Mouse (Mus musculus) layer of hippocampus, adult 8-10 months (tissue): ENCODE measurements around the gene Rpl9-ps1. TPM values are rescaled to one million over a fixed set of nuclear protein-coding genes. Genes with fewer than 3 reads are reported as not detected.

Source experiments
- DNase-seq, 2 experiments: peaks; one replicate each; pipeline ENCODE4 v3.0.0; 2022; ENCODE audit warnings: low spot score in 2 of 2
- total RNA-seq, 4 experiments: library from RNA; stranded (reverse); gene quantifications; 2 replicates each; pipeline ENCODE4 v1.2.4; 2022

The Rpl9-ps1 gene
- total RNA-seq, 4 experiments from 2014 or later: not detected

DNA sequence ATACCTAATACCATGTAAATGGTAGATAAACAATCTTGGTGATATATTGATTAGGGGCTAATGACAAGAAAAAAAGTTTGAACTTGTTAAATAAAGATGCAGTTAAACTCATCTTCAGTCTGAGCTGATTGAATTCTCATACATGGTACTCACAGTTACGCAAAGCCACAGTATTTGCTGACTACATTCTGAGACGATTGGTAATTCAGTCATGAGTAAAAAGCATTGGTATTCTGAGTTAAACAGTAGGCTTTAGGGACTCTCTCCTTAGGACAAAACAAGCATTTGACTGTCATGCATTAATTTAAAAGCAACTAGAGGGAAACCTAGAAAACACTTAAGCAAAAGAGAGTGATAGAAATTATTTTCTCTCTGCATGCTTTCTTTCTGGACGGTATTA lies 21.8 kb downstream of the Rpl9-ps1 start:
- no peak for DNase-seq

DNA sequence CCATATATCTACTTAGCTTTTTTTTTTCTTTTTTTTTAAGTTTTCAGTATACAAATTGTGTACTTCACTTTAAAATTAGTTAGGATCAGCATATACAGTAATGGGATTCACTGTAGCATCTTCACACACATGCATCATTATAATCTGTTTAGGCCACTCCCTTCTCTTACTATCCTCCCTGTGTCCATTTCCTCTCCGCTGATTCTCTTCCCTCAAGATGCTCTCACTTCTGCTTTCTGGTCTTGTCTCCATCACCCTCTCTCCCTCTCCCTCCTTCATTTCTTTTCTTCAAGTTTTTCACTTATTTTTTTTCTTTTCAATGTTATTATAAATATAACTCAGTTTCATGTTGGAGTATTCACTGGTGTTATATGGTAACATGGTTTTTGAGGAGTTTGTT lies 26.4 kb downstream of the Rpl9-ps1 start:
- no peak for DNase-seq

DNA sequence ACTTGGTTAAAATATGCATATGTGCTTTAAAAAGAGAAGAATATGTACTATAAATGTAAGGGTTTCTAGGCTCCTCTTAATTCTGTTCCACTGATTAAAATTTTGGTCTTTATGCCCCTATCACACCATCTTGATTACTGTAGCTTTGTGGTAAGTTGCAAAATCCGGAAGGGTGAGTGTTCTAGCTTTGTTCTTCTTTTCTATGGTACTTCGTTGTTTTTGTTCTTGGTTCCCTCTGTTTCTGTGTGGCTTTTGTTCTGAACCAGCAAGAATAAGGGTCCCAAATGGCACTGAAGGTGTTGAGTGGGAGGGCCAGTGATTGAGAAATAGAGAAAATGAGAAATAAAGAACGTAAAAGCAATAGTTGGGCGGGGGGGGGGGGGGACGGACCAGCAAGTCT lies 27.2 kb downstream of the Rpl9-ps1 start:
- no peak for DNase-seq

DNA sequence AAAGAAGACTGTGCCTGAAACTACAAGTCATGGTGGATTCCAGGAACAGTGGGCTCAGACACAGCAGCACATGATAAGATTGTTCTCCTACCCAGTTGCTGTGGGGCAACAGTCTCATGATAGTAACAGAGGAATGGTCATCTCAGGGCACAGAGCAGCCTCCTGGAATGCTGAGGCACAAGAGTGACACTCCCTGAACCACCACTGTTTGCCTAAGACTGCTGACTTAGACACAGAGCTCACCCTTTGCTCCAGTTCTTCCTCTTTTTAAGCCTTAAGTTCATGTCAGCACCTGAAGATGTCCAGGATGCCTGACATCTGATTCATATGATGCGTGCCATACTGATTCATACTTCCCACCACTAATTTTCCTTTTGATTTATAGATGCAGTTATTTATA lies 28.8 kb downstream of the Rpl9-ps1 start:
- no peak for DNase-seq

DNA sequence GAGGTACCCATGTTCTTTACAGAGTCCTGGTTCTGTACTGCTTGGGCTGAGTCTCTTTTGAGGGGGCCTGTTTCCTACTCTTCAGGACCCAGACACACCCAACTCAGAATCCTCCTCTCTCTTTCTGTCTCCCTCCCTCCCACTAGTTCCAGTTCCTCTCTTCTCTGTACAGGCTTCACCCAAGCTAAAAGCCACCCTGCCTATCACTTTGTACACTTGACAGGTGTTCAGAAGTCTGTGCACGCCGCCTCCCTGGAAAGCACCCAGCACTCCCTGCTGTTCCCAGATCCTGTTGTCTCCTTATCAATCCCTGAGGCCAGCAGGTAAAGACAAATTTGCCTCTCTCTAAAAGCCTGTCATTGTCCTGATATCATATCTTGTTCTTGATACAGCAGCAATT lies 34.5 kb downstream of the Rpl9-ps1 start:
- no peak for DNase-seq

DNA sequence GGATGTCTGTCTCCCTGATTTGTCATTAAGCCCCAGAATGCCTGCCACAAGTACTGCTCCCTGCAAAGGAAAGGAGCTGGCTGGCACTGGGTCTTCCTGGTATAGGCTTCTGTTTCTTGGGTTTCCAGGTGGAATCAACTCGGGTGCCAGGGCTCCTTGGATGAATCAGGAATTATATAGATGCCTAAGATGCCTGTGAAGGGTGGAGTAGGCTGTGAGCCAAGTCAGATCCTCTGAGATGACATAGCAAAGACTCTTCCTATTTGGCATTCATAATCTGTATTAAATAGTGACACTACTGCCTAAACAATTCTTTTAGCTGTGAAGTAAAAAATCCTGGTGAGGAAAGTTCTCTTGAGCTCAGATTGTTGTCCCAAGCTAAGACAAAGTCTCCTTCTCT lies 39.0 kb downstream of the Rpl9-ps1 start:
- no peak for DNase-seq

DNA sequence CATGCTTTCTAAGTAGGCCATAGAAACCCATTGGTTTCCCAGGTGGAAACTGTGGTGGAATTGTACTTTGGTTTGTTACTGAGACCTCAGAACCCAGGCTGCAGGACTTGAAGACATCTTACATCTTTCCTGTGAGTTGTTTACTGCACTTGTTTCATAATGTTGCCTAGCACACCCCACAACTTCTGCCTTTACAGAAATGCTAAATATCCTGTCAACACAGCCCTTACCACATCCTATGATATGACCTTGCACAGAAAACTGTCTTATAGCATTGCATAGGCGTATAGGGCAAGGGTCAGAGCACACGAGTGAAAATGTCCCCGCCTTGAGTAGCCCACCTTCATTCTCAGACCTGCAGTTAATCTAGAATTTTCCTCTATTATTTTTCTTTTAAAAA lies 39.9 kb downstream of the Rpl9-ps1 start:
- no peak for DNase-seq

DNA sequence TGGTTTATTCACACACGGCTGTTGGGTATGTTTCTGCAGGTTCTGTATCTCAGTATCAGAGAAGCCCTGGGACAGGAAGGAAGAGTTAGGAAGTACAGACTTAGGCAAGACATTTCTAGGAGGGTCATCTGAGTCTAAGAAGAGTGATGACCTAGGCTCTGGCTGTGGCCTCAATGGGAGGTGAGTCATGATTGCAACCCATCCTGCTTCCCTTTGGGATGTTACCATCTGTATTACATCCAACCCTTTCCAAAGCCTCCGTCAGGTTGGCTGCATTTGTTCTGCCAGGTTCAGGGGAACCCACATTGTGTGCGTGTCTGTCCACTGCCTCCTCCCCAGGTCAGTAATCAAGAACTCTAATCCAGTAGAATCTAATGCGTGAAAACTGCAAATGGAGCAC lies 40.7 kb downstream of the Rpl9-ps1 start:
- DNase-seq: no peak

DNA sequence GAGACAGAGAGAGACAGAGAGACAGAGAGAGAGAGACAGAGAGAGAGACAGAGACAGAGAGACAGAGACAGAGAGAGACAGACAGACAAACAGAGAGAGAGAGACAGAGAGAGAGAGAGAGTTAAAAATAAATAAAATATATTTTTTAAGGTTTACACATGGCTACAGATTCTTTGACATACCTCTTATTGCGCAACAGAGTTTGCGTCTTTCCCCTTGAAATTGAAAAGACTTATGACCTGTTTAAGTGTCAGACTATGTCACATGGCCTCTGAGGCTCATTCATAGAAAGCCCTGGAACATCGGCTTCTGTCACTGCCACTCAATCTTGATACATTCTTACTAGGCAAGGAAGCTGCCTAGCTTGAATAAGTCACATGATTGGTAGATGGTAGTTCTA lies 42.0 kb downstream of the Rpl9-ps1 start:
- no peak for DNase-seq

DNA sequence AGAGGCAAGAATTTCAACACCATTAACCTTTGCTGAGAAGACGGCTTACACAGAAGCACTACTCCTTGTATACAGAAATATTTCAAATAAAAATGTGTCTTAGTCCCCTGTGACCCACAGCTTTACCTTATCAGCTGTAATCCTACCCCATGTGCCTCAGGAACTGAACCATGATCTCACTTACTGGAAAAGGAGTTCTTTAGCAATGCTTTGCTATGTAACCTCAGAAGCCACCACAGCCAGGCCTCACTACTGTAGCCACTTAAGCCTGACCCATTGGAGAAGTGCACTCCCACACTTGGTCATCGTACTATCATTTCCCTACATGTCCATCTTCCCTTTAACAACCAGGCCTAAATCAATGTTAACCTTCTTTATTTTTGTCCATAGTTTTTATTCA lies 44.8 kb downstream of the Rpl9-ps1 start:
- DNase-seq: no peak

DNA sequence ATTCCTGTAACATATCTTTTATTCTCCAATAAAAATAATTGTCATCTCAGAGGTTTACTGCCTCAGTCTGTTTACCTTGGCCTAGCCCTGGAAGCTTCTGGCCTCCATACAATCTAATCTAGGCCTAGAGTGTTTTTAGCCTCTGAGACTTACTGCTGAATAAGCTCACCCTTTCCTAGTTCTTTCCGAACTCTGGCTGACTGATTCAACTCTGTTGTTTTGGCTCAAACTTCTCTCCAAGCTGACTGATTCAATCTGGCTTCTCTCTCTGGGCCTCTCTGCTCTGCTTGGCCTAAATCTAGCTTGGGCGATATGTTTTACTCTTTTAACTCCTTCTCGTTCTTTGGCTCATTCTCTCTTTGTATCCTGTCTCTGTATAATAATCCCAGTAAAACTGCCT lies 46.4 kb downstream of the Rpl9-ps1 start:
- no peak for DNase-seq

DNA sequence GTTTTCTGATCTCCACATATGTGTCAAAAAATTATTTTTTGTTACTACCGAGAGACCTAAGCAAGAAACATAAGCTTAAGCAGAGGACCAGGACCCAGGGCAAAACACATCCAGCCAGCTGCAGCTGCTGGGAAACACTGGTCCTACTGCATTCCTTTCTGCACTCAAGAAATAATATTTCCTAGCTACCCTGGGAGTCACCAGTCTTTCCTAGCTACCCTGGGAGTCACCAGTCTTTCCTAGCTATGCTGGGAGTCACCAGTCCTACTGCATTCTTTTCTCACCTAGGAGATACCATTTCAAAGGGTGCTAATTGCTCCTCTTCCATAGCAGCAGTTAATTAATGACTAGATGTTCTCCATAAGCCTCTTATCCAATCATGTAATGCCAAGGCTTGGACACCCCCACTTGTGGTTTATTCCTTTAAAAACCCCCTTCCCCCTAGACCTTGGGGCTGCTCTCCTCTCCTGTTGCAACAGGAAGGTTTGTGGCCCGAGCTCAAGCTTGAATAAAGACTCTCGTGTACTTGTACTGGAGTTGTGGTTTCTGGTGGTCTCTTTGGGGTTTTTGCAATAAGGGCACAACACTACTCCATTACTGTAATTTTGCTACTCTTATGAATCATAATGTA lies 47.1 kb downstream of the Rpl9-ps1 start:
- no peak for DNase-seq

DNA sequence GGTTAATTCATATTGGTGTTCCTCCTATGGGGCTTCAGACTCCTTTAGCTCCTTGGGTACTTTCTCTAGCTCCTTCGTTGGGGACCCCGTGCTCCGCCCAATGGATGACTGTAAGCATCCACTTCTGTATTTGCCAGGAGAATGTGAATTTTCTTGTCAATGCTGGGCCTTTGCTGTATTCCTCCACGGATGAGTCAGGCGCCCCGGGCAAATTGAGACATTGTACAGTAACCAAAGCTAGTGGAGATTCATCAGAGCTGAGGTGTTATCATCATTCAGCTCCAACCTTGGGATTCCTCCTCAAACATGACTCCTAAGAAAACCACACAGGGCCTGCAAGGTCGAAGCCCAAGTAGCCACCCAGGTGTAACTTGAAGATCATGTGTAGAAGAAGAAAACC lies 47.6 kb downstream of the Rpl9-ps1 start:
- no peak for DNase-seq

DNA sequence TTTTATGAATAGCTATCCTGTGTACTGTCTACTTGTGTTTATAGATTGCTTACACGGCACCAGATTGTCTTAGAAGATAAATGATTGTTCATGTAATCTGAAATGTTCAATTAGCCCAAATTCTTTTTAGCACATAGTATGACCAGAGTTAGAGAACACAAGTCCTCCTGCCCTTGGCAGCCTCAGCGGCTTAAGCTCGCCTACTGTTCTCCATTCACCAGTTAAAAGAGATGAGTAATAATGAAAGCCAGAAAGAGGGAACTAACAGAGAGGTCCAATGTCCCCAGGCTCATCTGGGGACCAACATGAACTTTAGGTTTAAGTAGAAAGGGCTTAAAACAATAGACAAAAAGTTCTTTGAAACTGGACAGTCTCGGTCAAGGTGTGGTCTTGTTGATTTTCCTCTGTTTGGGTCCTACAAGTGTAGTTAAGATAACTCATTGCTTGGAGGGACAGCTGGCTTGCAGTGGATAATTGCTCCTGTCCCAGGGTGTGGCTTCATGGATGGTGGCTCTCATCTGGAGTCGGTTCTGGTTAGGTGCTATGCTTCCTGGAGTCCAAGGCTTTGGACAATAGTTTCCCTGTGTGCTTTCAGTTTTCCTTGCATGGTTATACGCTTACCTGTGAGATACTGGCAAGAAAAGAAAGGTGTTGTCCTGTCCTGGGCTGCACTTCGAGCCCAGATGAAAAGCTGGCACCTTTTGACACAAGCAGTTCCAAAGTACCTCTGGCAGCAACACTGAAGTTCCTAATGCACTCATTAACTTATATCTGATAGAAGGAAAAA lies 49.6 kb downstream of the Rpl9-ps1 start:
- DNase-seq: no peak

Other genes with a start within 250 kb of the Rpl9-ps1 start
- 100 to 1,000 TPM; 202 to 211 (median 208) TPM for gene Rasl10b, start 236.5 kb downstream of the Rpl9-ps1 start, total RNA-seq
- under 1 TPM; 0.43 to 0.56 (median 0.48) TPM for gene Gas2l2, start 216.2 kb downstream of the Rpl9-ps1 start, total RNA-seq
- gene 1700020L24Rik, start 207.9 kb downstream of the Rpl9-ps1 start, total RNA-seq: under 1 TPM in 2 of 4 experiments, not detected in 2; 0.40 to 0.51 TPM
- gene Mmp28, start 182.6 kb downstream of the Rpl9-ps1 start, total RNA-seq: 1 to 10 TPM; 2.9 to 3.8 (median 3.7) TPM
- gene Taf15, start 172.5 kb downstream of the Rpl9-ps1 start, total RNA-seq: 10 to 100 TPM; 67.6 to 80.2 (median 69.6) TPM
- gene Heatr9, start 123.4 kb downstream of the Rpl9-ps1 start, total RNA-seq: not detected
- gene Ccl5, start 115.1 kb downstream of the Rpl9-ps1 start, total RNA-seq: under 1 TPM in 2 of 4 experiments, not detected in 2; 0.68 to 0.93 TPM
- 1 to 10 TPM; 5.1 to 10.0 (median 7.7) TPM for gene Ccl9, start 67.0 kb downstream of the Rpl9-ps1 start, total RNA-seq
- 10 to 100 TPM in 2 of 4 experiments, 1 to 10 TPM in 1, under 1 TPM in 1; 0.43 to 51.7 (median 19.3) TPM for gene Ccl6, start 52.5 kb downstream of the Rpl9-ps1 start, total RNA-seq
- gene Ccl3, start 3.7 kb upstream of the Rpl9-ps1 start, total RNA-seq: 10 to 100 TPM in 2 of 4 experiments, under 1 TPM in 1, not detected in 1; 0.43 to 25.0 (median 17.2) TPM
- gene Ccl4, start 17.0 kb upstream of the Rpl9-ps1 start, total RNA-seq: 1 to 10 TPM in 2 of 4 experiments, not detected in 2; 3.1 to 7.1 TPM
- gene Wfdc17, start 58.4 kb upstream of the Rpl9-ps1 start, total RNA-seq: 1 to 10 TPM in 2 of 4 experiments, not detected in 2; 2.3 to 2.4 TPM
- gene Wfdc18, start 63.4 kb upstream of the Rpl9-ps1 start, total RNA-seq: not detected
- gene Wfdc21, start 101.3 kb upstream of the Rpl9-ps1 start, total RNA-seq: not detected
- gene Heatr6, start 108.1 kb upstream of the Rpl9-ps1 start, total RNA-seq: 10 to 100 TPM; 16.7 to 22.0 (median 19.9) TPM
- gene Hnf1b, start 204.4 kb upstream of the Rpl9-ps1 start, total RNA-seq: under 1 TPM in 3 of 4 experiments, not detected in 1; 0.32 to 0.66 (median 0.63) TPM